Mouse (Mus musculus): ENCODE data around the gene Fcrl1. TPM values are rescaled to one million over a fixed set of nuclear protein-coding genes. Genes with fewer than 3 reads are reported as not detected.
"Not testable (repeated sequence)": the region's sequence is repeated elsewhere in the genome, so short reads cannot be mapped to it uniquely, and the experiment has no call there.

Gene Fcrl1
- total RNA-seq (2021) = not detected
- long read RNA-seq, experiment 1 = 0 reads
- long read RNA-seq, experiment 2 = 0 reads

- DNase-seq = no peak
Observed at GRCm38 (mm10) chr3:87376195-87377165, at the start of gene Fcrl1. Gene Fcrl1 (plus strand): TSS chr3:87376387.

- no peak for DNase-seq
Observed at GRCm38 (mm10) chr3:87337899-87338298, 38.3 kb upstream of the Fcrl1 start.

DNA sequence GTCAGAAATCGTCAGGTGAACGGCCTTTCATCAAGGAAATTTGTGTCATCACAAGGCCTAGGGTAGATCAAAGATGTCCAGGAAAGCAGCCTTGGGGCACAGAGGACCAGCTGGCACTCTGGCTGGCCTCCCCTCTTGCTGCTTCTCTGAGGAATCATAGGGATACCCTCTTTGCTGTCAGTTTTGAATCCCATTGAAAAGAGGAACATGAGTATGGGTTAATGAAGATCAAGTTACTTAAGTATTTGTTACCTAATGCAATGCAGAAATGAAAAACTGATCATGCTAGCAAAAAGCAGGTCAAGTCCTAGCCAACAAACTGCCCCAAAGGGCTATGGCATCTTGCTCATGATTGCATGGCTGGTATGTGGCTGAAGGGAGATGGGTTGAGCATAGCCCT, 25.2 kb upstream of the Fcrl1 start:
- not testable (repeated sequence) for DNase-seq

DNA sequence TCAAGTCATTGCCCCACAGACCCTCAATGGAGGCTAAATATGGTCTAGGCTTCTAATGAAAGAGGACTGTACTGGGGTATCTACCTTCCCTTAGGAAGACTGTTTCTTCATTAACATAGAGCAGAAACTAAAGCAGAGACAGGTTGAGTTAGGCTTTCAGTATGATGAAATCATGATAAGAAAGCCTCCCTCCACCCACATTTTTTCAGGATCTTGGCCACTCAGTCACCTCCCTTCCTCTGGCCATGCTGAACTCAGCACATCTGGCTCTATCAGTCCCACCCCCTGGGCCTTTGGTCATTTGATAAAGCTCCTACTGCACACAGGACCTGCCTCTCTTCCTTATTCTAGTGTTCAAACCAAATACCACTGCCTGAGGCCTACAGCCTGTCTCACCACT, 18.6 kb upstream of the Fcrl1 start, which contains the start of gene Cd5l:
Gene Cd5l, plus strand, starts transcription at position 301 of the 400 bp plus-strand sequence.
- no peak for DNase-seq

DNA sequence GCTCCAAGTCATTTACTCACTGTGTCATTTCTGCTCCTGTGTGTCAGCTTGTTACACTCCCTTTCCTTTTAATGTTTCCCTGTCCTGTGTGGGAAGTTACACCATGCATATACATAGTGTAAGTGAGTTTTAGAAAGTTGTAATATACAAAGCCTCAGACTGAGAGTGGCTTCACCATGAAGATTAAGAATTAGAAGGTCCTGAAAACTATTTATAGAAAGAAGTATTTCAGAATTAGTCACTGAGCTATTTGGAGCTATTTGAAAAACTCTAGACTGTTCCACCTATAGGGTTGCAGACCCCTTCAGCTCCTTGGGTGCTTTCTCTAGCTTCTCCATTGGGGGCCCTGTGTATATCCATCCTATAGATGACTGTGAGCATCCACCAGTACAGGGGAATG, 17.0 kb upstream of the Fcrl1 start:
- DNase-seq = no peak

- DNase-seq = no peak
Observed at GRCm38 (mm10) chr3:87360466-87360865, 15.7 kb upstream of the Fcrl1 start.

GRCm38 (mm10) chr3:87365691-87366090, 10.5 kb upstream of the Fcrl1 start:
- DNase-seq = no peak

DNA sequence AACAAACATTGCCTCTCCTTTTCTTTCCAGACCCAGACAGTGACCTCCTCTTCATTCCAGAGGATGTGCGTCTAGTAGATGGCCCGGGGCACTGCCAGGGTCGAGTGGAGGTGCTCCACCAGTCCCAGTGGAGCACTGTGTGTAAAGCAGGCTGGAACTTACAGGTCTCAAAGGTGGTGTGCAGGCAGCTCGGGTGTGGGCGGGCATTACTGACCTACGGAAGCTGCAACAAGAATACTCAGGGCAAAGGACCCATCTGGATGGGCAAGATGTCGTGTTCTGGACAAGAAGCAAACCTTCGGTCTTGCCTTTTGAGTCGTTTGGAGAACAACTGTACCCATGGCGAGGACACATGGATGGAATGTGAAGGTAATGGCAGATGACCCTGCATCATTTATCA, 8.7 kb upstream of the Fcrl1 start:
- DNase-seq = no peak

DNA sequence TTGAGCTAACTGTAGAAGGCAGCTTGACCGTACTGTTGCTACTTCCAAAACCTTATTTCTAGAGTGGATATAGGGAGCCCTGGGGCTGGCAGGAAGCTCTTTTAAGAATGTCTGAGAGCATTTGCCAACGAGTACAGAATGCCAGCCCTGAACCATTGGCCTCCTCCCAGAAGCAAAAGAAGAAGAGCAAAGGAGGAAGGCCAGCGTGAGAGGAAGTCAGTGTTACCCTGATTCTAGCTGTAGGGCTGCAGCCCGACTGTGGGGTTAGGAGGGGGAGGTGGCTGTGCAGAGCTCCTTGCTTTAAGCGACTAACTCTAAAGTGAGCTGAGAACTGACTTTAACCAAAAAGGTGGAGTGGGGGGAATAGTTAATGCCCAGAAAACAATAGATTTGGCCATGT, 7.0 kb upstream of the Fcrl1 start:
- no peak for DNase-seq

DNA sequence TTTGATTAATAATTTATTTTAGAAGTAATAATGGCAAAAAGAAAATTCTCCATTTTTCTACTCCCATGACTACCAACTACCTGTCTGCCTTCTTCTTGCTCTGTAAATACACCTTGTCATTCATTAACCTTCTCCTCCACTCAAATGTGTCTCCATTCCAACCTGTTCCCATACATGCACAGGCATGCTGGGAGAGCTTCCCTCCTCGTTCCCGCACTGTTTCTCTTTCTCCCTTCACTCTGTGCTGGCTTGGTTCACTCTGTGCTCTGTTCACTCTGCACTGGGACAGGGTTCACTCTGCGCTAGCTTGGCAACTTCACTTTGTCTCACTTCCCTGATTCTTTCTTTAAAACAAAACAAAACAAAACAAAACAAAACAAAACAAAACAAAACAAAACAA, 1.0 kb downstream of the Fcrl1 start:
- no peak for DNase-seq

DNA sequence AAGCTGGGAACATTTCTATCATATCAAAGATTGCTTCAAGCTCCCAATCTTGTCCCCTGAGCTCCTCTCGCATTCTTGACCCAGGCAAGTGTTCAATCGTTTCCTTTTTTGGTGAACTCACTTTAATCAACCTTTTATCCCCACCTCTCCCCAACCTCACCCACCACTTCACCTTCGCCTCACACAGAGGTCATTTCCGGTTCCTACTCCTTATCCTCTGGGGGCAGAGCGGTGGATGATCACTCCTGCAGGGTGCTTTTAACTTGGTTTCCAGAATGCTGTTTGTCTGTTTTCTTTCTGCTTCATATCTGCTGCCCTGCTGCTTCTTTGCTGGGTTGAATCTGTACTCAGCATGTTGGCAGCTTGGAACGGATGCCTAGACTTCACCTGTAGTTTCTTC, 1.5 kb downstream of the Fcrl1 start:
- no peak for DNase-seq

DNA sequence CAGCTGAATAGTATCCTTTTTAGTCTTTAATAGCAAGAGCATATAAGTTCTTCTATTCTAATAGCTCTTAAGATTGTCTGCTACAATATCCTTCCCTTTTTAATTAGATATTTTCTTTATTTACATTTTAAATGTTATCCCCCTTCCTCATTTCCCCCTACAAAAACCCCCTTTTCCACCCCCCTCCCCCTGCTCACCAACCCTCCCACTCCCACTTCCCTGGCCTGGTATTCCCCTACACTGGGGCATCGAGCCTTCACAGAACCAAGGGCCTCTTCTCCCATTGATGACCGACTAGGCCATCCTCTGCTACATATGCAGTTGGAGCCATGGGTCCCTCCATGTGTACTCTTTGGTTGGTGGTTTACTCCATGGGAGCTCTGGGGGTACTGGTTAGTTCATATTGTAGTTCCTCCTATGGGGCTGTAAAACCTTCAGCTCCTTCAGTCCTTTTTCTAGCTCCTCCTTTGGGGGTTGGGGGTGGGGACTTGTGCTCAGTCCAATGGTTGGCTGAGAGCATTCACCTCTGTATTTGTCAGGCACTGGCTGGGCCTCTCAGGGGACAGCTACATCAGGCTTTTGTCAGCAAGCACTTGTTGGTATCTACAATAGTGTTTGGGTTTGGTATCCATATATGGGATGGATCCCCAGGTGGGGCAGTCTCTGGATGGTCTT, 3.6 kb downstream of the Fcrl1 start:
- DNase-seq = not testable (repeated sequence)

GRCm38 (mm10) chr3:87381806-87382712, 5.9 kb downstream of the Fcrl1 start:
- DNase-seq = no peak

GRCm38 (mm10) chr3:87383308-87383707, 7.1 kb downstream of the Fcrl1 start:
- no peak for DNase-seq

- DNase-seq = no peak
Observed at GRCm38 (mm10) chr3:87385105-87385504, 8.9 kb downstream of the Fcrl1 start.

DNA sequence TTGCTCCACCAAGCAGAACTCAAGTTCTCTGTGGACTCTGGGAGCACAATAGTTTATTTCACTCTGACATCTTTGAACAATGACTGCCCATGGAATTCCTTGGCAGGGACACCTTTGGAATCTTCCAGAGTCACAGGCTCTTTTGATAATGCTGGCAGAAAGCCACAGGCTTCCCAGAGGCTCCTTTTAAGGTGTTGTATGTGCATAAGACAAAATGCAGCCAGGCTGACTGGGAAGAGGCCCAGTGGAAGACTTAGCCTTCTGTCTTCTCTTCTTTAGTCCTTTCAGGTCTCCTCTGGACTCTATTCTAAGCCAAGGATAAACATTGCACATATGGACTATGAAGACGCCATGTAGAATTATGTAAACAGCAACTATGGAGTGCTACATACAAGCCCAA, 14.7 kb downstream of the Fcrl1 start:
- no peak for DNase-seq

DNA sequence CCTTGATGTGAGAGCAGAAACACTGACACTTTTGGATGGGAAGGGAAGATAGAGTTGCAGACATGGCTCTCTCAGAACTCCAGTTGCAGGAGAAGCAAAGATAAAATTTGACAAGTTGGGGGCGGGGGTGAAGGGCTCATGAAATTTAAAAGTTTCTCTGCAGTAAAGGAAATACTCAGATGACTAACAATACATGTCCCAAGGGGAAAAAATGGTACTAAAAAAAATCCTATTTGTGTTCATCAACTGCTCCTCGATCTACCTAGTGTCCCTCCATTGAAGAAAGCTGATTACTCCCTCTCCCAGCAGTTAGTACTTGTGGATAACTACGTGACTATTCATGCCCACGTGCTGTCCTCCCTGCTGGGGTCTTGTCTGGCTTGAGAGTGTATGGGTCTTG, 22.6 kb downstream of the Fcrl1 start:
- DNase-seq = no peak

- DNase-seq = no peak
Observed at GRCm38 (mm10) chr3:87399906-87400305, 23.7 kb downstream of the Fcrl1 start.

- no peak for DNase-seq
Observed at GRCm38 (mm10) chr3:87401321-87401720, 25.1 kb downstream of the Fcrl1 start.

DNA sequence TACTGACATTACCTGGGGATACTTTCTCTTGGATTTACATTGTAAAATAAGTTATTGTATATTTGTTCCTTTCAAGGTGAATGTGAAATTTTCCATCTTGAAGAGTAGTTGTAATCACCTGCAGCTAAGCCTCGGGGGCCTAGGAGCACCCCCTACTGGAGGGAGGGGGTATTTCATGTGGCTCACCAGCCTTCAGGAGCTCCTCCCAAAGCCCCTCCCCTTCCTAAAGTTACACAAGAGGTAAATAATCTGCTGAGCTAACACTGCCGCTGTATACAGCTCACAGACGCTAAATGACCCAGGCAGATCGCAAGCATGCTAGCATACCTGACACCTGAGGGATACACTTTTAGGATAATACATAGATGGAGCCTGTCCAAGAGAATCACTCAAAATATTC, 32.0 kb downstream of the Fcrl1 start:
- no peak for DNase-seq

DNA sequence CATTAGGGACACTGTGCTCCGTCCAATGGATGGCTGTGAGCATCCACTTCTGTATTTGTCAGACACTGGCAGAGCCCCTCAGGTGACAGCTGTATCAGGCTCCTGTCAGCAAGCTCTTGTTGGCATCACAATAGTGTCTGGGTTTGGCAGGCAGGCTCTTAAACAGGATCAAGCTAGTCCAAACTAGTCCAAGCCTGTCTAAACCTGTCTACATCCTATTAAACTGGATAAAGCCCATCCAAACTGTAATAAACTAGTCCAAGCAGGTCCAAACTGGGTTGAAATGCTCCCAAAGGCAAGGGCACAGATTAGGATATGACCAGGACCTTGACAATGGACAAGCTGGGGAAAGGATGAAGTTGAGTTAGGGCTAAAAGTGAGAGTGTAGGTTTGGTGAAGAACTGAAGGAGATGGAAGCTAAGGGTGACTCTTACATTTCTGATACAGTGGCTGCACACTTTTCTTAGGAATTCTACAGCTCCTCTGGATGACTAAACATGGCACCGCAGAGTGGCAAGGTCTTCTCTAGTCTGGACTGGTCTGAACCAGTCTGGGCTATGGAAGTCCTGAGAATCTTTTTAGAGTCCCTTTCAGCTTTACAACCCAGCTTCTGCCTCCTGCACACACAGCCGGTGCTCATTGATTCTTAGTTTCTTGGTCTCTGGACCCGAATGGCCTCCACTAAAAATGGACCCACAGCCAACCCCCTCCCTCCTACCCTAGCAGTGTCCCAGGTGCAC, 33.2 kb downstream of the Fcrl1 start:
- no peak for DNase-seq

DNA sequence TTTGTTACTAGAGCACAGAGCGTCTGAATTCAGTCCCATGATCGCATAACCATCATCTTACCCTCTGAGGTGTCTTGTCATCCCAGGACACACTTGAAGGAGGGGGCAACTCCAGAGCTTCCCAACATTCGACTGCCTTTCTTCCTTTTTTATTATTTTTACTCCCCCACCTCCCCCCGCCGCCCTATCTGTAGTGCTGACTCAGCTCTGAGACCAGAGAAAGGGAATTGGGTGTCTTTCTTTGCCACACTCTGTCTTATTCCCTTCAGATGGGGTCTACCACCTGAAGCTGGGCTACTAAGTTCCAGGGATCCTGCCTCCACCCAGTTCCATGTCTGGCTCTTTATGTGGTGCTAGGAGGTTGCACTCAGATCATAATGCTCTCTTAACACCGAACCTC, 34.4 kb downstream of the Fcrl1 start:
- DNase-seq = no peak
